Mouse (Mus musculus) left cerebral cortex, postnatal 36 days (tissue): ENCODE data around the gene Hsh2d. TPM values are rescaled to one million over a fixed set of nuclear protein-coding genes. Genes with fewer than 3 reads are reported as not detected.

Experiments
- DNase-seq, 2 experiments: peaks; one replicate each; pipeline ENCODE4 v3.0.0; 2021 to 2022; ENCODE audit warnings: low spot score in 2 of 2, mixed read lengths in 1 of 2
- intact Hi-C: fragments of 180-260 bp; cut with DNase I; formaldehyde crosslinking; loops from one replicate; pipeline ENCODE4 v1.15.1; 2025
- total RNA-seq, 2 experiments: library from RNA; stranded (reverse); gene quantifications; 2 replicates each; pipeline ENCODE4 v1.2.3; 2021

Gene Hsh2d
- total RNA-seq, 2 experiments from 2014 or later: not detected

- no peak for DNase-seq
- intact Hi-C loops: no loop called here
Measured at GRCm38 (mm10) chr8:72240951-72241350, 51.5 kb downstream of the Hsh2d start.

GRCm38 (mm10) chr8:72242226-72242625, 52.8 kb downstream of the Hsh2d start:
- intact Hi-C loops: no loop called here
- no peak for DNase-seq

GRCm38 (mm10) chr8:72244610-72245009, 55.2 kb downstream of the Hsh2d start:
- intact Hi-C loops: no loop called here
- no peak for DNase-seq

Other genes starting within 250 kb of the Hsh2d start
- gene Zfp961, start 238.6 kb upstream of the Hsh2d start, total RNA-seq: 10 to 100 TPM; 13.5 to 18.7 TPM
- not detected for gene Cyp4f18, start 180.0 kb upstream of the Hsh2d start, total RNA-seq
- not detected for gene Olfr372, start 148.4 kb upstream of the Hsh2d start, total RNA-seq
- gene Olfr373, start 106.5 kb upstream of the Hsh2d start, total RNA-seq: not detected
- gene Olfr374, start 82.6 kb upstream of the Hsh2d start, total RNA-seq: not detected
- gene Tpm4, start 54.7 kb upstream of the Hsh2d start, total RNA-seq: 10 to 100 TPM; 24.4 to 28.2 TPM
- 10 to 100 TPM; 35.0 to 47.6 TPM for gene Rab8a, start 28.4 kb upstream of the Hsh2d start, total RNA-seq
- gene Cib3, start 23.2 kb downstream of the Hsh2d start, total RNA-seq: not detected
- not detected for gene Gm11034, start 24.0 kb downstream of the Hsh2d start, total RNA-seq
- gene Fam32a, start 30.1 kb downstream of the Hsh2d start, total RNA-seq: 10 to 100 TPM; 57.2 to 59.3 TPM
- 10 to 100 TPM; 75.3 to 84.9 TPM for gene Ap1m1, start 50.4 kb downstream of the Hsh2d start, total RNA-seq
- gene Gm10282, start 115.6 kb downstream of the Hsh2d start, total RNA-seq: 1 to 10 TPM; 5.2 to 6.4 TPM
- 10 to 100 TPM; 13.5 to 22.2 TPM for gene Klf2, start 129.4 kb downstream of the Hsh2d start, total RNA-seq
- gene Eps15l1, start 231.8 kb downstream of the Hsh2d start, total RNA-seq: 10 to 100 TPM; 60.0 to 75.6 TPM